Mouse (Mus musculus): ENCODE results near the gene Plpp1.

DNA sequence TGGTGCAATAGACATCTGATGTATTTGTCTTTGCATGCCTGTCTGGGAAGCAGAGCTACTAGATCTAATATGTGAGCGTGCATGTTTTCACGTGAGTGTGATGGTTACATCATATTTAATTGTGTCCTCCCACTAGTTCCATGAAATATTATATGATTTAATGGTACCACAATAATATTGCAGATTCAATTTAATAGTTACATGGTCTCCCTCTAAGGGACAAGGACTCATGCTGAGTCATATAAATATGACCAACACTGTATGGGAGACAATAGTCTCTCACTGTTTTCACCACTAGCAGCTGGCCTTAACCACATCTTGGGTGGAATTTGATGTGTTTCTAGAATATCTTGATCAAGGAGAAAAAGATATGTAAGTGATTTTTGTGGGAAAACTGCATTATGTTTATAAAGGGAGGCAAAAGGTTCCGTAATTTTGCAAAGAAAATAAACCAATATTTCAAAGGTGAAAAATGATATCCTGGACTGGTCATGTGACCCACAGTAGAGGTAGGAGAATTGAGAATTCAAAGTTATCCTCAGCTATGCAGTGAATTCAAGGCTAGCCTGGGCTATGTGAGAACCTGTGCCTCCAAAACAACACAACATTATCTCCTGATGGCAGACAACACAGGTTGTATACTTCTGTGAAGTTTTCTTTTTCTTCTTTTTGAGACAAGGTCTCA lies 26.5 kb upstream of the Plpp1 start:
- TF ChIP-seq CTCF (IDR thresholded peaks at IDR 0.05; ENCODE audit: low read depth): no peak
- no peak for TF ChIP-seq EP300 (IDR thresholded peaks at IDR 0.05; ENCODE audit: low read depth)
